Mouse (Mus musculus): ENCODE results near the gene Stat4. TPM values are rescaled to one million over a fixed set of nuclear protein-coding genes. Genes with fewer than 3 reads are reported as not detected.
A peak's percentile ranks its signal among the peaks of the same experiment; 100 is the strongest.
"Not testable (repeated sequence)": the region's sequence is repeated elsewhere in the genome, so short reads cannot be mapped to it uniquely, and the experiment has no call there.

Stat4 gene
- total RNA-seq, 2 experiments from 2014 or later, result 0.47 to 1.1 TPM

- DNase-seq, result no peak
Observed at GRCm38 (mm10) chr1:52028686-52029085, 41.7 kb downstream of the Stat4 start.

DNA sequence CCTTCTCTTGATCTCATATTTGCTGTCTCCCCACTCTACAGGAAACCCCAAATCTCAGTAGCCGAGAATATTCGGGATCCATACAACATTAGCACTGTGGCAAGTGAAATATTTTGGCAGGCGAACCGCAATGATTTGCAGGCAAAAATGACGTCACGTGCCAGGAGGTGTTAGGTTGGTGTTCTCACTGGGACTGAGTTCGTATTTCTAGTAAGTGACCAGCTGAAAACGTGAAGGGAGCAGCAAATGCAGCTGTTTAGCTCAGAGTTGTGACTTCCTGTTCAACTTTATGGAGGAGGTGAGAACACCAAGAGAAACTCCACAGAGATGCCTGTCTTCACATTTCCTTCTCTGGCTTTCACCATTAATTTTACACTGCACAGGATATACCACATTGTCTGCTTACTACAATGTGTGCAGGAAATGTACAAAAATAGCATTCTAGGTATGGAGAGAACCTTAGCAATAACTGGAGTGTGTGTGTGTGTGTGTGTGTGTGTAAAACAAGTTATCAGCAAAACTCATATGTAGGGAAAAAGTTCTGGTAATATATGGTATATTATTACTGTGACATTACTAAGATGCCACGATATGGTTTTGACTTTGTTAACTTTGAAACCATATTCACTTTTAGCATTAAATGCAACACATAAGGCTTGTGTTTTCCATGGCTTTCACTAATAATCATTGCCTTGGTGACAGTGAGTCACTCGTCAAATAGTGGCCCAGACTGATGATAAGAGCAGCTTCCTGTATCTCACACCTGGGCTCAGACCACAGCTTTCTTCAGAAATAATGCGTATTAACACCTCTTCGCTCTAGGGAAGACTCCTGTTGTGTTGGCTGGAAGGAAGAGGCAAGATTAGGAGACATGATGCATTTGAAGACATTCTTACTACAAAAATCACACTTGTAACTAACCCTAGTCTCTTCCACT, 48.1 kb downstream of the Stat4 start:
- DNase-seq, result no peak

DNA sequence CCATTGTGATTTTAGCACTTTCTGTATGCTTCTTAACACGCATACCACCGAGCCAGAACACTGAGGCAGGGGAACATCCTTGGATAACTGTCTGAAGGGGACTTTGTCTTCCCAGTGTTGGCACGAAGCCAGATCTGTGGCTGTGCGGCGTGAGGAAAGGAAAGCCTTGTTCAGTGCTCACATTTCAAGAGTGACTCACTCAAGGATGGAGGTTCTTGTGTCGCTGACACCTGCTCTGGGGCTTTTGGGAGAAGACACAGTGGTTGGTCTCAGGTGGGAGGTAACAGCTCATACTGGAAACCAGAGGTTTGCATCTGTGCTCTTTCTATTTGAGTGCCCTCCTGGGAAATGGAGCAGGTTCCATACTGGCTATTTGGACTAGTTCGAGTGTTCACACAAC, 52.2 kb downstream of the Stat4 start:
- no peak for DNase-seq

GRCm38 (mm10) chr1:52039626-52040025, 52.7 kb downstream of the Stat4 start:
- no peak for DNase-seq

GRCm38 (mm10) chr1:52040366-52041061, 53.6 kb downstream of the Stat4 start:
- DNase-seq, result no peak

GRCm38 (mm10) chr1:52043191-52043590, 56.2 kb downstream of the Stat4 start:
- DNase-seq, result no peak

DNA sequence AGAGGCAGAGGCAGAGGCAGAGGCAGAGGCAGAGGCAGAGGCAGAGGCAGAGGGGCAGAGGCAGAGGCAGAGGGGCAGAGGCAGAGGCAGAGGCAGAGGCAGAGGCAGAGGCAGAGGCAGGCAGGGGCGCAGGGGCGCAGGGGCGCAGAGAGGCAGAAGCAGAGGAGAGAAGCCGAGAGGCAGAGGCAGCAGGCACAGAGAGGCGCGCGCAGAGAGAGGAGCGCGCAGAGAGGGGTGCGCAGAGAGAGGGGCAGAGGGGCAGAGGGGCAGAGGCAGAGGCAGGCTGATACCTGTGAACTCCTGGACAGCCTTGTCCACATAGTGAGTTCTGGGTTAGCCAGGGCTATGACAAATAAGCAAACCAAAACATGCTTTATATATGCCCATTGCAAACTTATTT, 59.9 kb downstream of the Stat4 start:
- not testable (repeated sequence) for DNase-seq

GRCm38 (mm10) chr1:52048711-52049110, 61.8 kb downstream of the Stat4 start:
- no peak for DNase-seq

- DNase-seq, result no peak
Observed at GRCm38 (mm10) chr1:52049827-52050226, 62.9 kb downstream of the Stat4 start.

DNA sequence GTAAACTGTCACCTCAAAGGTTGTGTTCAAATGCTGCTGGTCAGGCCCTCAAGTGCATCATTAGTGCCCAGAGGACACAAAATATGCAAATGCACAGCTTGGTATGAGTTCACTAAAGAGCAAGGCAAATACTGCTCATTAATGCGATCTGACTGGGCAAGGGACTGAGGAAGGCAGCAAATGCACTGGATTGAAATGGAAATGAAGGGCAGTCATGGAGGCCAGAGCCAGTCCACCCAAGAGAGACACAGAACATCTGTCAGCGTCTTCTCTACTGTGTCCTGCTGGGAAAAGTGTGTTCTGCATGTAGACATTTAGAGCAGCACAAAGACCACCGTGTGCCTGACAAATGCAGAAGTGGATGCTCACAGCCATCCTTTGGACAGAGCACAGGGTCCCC, 64.6 kb downstream of the Stat4 start:
- no peak for DNase-seq

- DNase-seq, result no peak
Observed at GRCm38 (mm10) chr1:52052910-52053309, 66.0 kb downstream of the Stat4 start.

GRCm38 (mm10) chr1:52055947-52056346, 69.0 kb downstream of the Stat4 start:
- no peak for DNase-seq

GRCm38 (mm10) chr1:52057153-52057552, 70.2 kb downstream of the Stat4 start:
- no peak for DNase-seq

DNA sequence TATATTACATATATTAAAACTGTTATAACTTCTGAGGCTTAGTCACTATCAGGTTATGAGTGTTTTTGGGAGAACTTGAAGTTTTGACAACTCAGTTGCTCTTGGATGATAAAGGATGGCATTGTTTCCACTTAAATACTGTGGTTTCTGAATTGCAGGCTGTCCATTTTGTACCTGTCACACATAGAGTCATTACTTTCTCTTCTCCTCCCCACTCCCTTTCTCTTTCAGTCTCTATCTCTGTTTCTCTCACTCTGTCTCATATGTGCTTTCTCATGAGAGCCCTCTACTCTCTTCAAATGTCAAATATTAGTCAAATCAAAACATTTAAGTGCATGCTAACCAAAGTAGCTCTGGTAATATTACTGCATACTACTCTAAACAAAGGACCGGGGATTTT, 79.3 kb downstream of the Stat4 start:
- DNase-seq, result no peak

- no peak for DNase-seq
Observed at GRCm38 (mm10) chr1:52066694-52067093, 79.7 kb downstream of the Stat4 start.

- no peak for DNase-seq
Observed at GRCm38 (mm10) chr1:52079724-52080367, 92.9 kb downstream of the Stat4 start.

DNA sequence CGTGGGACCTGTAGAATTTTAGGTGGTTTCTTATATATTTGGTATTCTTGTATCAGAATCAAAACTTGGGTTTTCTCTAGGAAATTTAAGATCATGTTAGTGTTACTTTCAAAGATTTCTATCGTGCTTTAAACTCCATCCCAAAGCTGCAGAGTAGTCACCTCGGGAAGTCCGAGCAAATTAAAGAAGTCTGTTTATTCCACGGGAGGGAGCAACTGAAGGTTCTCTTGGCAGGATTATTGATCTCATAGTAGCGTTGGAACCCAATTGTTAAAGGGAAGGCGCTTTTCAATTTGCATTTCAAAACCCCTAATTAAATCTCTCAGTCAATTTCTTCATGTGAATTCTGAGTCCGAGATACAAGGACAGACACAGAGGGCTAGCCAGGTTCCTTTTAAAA, 93.4 kb downstream of the Stat4 start:
- DNase-seq, result no peak

- no peak for DNase-seq
Observed at GRCm38 (mm10) chr1:52086236-52086635, 99.3 kb downstream of the Stat4 start.

- no peak for DNase-seq
Observed at GRCm38 (mm10) chr1:52087128-52087527, 100.2 kb downstream of the Stat4 start.

DNA sequence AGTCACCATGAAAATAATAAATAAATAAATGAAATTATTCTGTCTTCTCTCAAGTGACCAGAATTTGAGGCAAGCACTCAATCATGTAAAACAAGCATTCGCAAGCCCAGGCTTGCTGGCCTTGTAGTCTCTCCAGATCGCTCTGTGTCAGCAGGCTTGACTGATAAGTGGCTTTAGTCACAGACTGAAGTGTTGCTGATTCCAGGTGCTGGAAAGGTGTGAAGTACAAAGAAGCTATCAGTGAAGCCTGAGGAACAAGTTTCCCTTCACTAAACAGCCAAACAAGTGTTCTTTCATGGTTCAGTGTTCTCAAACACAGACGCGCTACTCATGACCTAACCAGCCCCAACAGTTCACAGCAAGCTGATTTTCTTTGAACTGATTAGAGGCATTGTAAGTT, 101.7 kb downstream of the Stat4 start:
- no peak for DNase-seq

DNA sequence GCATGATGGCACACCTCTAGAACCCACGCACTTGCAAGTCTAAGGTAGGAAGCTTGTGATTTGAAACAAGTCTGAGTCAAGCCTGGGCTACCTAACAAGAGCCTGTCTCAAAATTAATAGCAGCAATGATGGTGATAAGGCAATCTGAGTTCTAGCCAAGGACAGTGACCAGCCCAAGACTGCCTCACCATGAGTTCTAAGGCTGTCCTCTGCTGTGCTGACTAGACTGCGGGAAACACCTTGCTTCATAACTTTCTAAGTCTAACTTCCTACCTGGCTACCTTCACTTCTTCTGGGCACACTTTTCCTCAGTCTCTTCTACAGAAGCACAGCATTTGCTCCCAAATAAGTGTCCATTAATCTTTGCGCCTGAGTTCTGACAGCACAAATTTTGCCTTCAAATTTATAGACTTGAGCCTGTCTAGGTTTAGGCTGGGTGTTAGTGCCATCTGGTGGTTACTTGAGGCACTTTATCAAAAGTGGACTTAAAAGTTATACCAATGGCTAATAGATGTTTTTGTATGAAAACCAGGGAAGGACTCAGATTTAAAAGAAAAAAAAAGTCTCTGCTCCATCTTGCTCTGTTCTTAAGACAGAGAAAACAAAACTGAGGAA, 111.8 kb downstream of the Stat4 start:
- peak; percentile 23 to 54 for DNase-seq

- DNase-seq, result peak in 1 of 2 experiments; percentile 21
Observed at GRCm38 (mm10) chr1:52100496-52100895, 113.5 kb downstream of the Stat4 start.
